Comparison of ENCODE assay signal across 21 mouse cellular contexts in genomic region chr10:67504046-67504445, GRCm38 (mm10). TPM values are rescaled to one million over a fixed set of nuclear protein-coding genes. Genes with fewer than 3 reads are reported as not detected.
DNase-seq lines count a peak whose midpoint lies in the region; ATAC-seq and TF ChIP-seq lines count a peak whose summit lies in the region.
"Had no signal": no experiment of that assay in that cellular context is flagged by ENCODE, and none has a peak within 500 bp of the region (broad histone marks: within the 10 kb centered on the region; RNA-seq: fewer than 3 reads in every experiment).

No protein-coding gene starts in this region.

- peak overlapping the region; percentile 73 for H3K27ac ChIP-seq in spleen, adult 2 months (ENCODE audit: insufficient read depth, low read length)
- no peak overlapping the region for H3K27ac ChIP-seq in liver, embryonic 12.5 days
- H3K27ac ChIP-seq: hindbrain, embryonic 13.5 days; left cerebral cortex, adult 2 months had no signal

- TF ChIP-seq CTCF in spleen, adult 2 months (IDR thresholded peaks at IDR 0.05; ENCODE audit: extremely low read depth, insufficient read depth, insufficient read length, insufficient replicate concordance) = no peak

- no peaks in the 10 kb centered on the region for H3K9me3 ChIP-seq in liver, embryonic 12.5 days (replicated peaks)
- H3K9me3 ChIP-seq: hindbrain, embryonic 13.5 days had no signal

- no peak overlapping the region for H3K9ac ChIP-seq in liver, embryonic 12.5 days
- H3K9ac ChIP-seq: hindbrain, embryonic 13.5 days had no signal

- H3K36me3 ChIP-seq in spleen, adult 2 months (ENCODE audit: control insufficient read depth, insufficient read depth, low read length) = no peaks in the 10 kb centered on the region
- no peaks in the 10 kb centered on the region for H3K36me3 ChIP-seq in liver, embryonic 12.5 days
- H3K36me3 ChIP-seq: hindbrain, embryonic 13.5 days had no signal

- H3K27me3 ChIP-seq in spleen, adult 2 months (ENCODE audit: control insufficient read depth, insufficient read depth, low read length) = no peaks in the 10 kb centered on the region
- H3K27me3 ChIP-seq in liver, embryonic 12.5 days (replicated peaks) = no peaks in the 10 kb centered on the region

- TF ChIP-seq POLR2A in spleen, adult 2 months (IDR thresholded peaks at IDR 0.05; ENCODE audit: low read depth, low read length) = no peak

- 12% methylated on average over 5 of the region's 5 CpGs for WGBS in spleen, adult 2 months
- 28% methylated on average over 5 of the region's 5 CpGs for WGBS in liver, embryonic 12.5 days (ENCODE audit: insufficient replicate concordance)

- peak overlapping the region; percentile 19; the same call in 1 of the 2 replicates for H3K4me2 ChIP-seq in liver, embryonic 12.5 days
- H3K4me2 ChIP-seq: hindbrain, embryonic 13.5 days had no signal

- H3K4me3 ChIP-seq in spleen, adult 2 months (ENCODE audit: extremely low read depth, insufficient read depth, insufficient read length) = peak overlapping the region; percentile 34; the same call in 1 of the 2 replicates
- H3K4me3 ChIP-seq in liver, embryonic 12.5 days = no peak overlapping the region
- H3K4me3 ChIP-seq: erythroblast, embryonic 14.5 days; hindbrain, embryonic 13.5 days; left cerebral cortex, adult 2 months had no signal

- H3K4me1 ChIP-seq in spleen, adult 2 months (ENCODE audit: control insufficient read depth, insufficient read depth, insufficient read length) = peaks cover 19% of the 10 kb centered on the region; the same call in 1 of the 2 replicates
- no peaks in the 10 kb centered on the region; the same call in 1 of the 2 replicates for H3K4me1 ChIP-seq in liver, embryonic 12.5 days
- H3K4me1 ChIP-seq: hindbrain, embryonic 13.5 days had no signal

- no peak for DNase-seq in spleen, adult 2 months (ENCODE audit: low read depth in 1 of 2, low spot score in 2 of 2)
- DNase-seq in spleen, postnatal 14 days (ENCODE audit: low spot score in 2 of 2) = no peak
- DNase-seq in adrenal gland, postnatal 25 days = no peak
- DNase-seq: adrenal gland, postnatal 14 days; cerebellum, adult 2 months; gastrocnemius, postnatal 36 days; heart, postnatal 10 days; kidney, postnatal 4 days; layer of hippocampus, adult 9-11 months; left cerebral cortex, postnatal 4 days; lung, postnatal 10 days; retina, postnatal 1 day had no signal

- ATAC-seq in activated CD4-positive, CD25-positive, alpha-beta regulatory T cell, adult 4 months = peak; percentile 12
- ATAC-seq in liver, embryonic 12.5 days = no peak
- 0 out of 2 replicates have a peak, but pooled peaks have one; percentile 5 for ATAC-seq in megakaryocyte progenitor cell, adult 5-6 weeks (replicated peaks; ENCODE audit: poor library complexity)
- ATAC-seq in erythroblast, adult 5-6 weeks (replicated peaks; ENCODE audit: low FRiP score, poor library complexity, severe bottlenecking) = no peak
- ATAC-seq: forebrain, embryonic 16.5 days had no signal

RNA-seq across cellular contexts. Expression of gene Egr2, which starts 31.2 kb away (rescaled TPM):
- polyA plus RNA-seq in spleen, adult 2 months (2012; rRNA removed) = 12.5 and 17.7 TPM in 2 replicates
- polyA plus RNA-seq in activated CD4-positive, CD25-positive, alpha-beta regulatory T cell, adult 4 months (2017; shearing (Covaris generic)) = 10 to 100 TPM; 42.3 to 58.3 TPM
- 0.11 TPM in 1 of 2 replicates, not detected in the other for polyA plus RNA-seq in liver, embryonic 12.5 days (2016; fragmentation: Nextera tagmentation; extraction: Ambion mirVana)
- total RNA-seq in megakaryocyte progenitor cell, adult 5-6 weeks (2015) = 0.84 and 1.1 TPM in 2 replicates
- 1.9 and 2.2 TPM in 2 replicates for total RNA-seq in megakaryocyte progenitor cell, adult 5-6 weeks (2017)
- not detected in 2 replicates for total RNA-seq in erythroblast, adult 5-6 weeks (2015; ENCODE audit: low replicate concordance)
- 2.1 TPM in 1 of 2 replicates, not detected in the other for total RNA-seq in erythroblast, adult 5-6 weeks (2017; ENCODE audit: low replicate concordance)
- total RNA-seq in adrenal gland, postnatal 25 days (2021) = 0.39 and 1.5 TPM in 2 replicates
- polyA plus RNA-seq: erythroblast, embryonic 14.5 days; intestine, embryonic 14.5 days had no signal

RNA-seq across cellular contexts. Expression of gene Ado, which starts 44.7 kb away (rescaled TPM):
- 9.6 and 13.2 TPM in 2 replicates for polyA plus RNA-seq in spleen, adult 2 months (2012; rRNA removed)
- 10 to 100 TPM; 40.3 to 43.7 TPM for polyA plus RNA-seq in activated CD4-positive, CD25-positive, alpha-beta regulatory T cell, adult 4 months (2017; shearing (Covaris generic))
- polyA plus RNA-seq in liver, embryonic 12.5 days (2016; fragmentation: Nextera tagmentation; extraction: Ambion mirVana) = 26.0 and 27.2 TPM in 2 replicates
- total RNA-seq in megakaryocyte progenitor cell, adult 5-6 weeks (2015) = 15.5 and 15.9 TPM in 2 replicates
- 19.7 and 21.2 TPM in 2 replicates for total RNA-seq in megakaryocyte progenitor cell, adult 5-6 weeks (2017)
- 2.5 and 2.7 TPM in 2 replicates for total RNA-seq in erythroblast, adult 5-6 weeks (2015; ENCODE audit: low replicate concordance)
- 4.7 and 5.2 TPM in 2 replicates for total RNA-seq in erythroblast, adult 5-6 weeks (2017; ENCODE audit: low replicate concordance)
- 31.5 and 31.7 TPM in 2 replicates for total RNA-seq in adrenal gland, postnatal 25 days (2021)

Comparison
In these comparisons a context has a peak if more than half of its experiments do, and no peak if none do; other contexts are left out.
1. ATAC-seq: peak in activated CD4-positive, CD25-positive, alpha-beta regulatory T cell, adult 4 months (single experiment) and megakaryocyte progenitor cell, adult 5-6 weeks (single experiment); none in liver, embryonic 12.5 days (single experiment) and erythroblast, adult 5-6 weeks (single experiment).